Mouse (Mus musculus) erythroblast, embryonic 14.5 days (primary cell): Measurements from ENCODE around the gene Speer4d.
"Not testable (repeated sequence)": the region's sequence is repeated elsewhere in the genome, so short reads cannot be mapped to it uniquely, and the experiment has no call there.

ENCODE experiments used
- GATA1 ChIP-seq: IDR thresholded peaks from 2 replicates; pipeline ENCODE4 v1.6.1; 2012; ENCODE audit warnings: low read length, inconsistent platforms, mixed read lengths
- TAL1 ChIP-seq: IDR thresholded peaks from 3 replicates; pipeline ENCODE4 v1.6.1; 2012; ENCODE audit warnings: low read length, inconsistent platforms, mixed read lengths

DNA sequence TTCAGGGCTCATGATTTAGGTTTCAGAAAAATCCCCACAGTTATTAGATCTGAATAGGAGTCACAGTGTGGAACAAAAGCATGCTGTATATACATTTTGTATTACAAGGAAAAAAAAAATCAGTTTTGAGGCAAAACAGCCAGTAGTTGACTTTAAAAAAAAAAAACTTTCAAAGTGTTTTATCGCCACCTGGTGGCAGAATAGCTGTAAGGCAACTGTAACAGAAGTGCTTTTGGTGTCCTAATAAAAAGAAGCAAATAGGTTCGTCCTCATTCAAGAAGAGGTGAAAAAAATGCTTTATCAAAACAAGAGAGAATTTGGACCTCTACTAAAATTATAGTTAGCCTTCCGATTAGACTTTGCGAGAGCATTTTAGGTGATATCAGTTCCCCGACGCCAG is 30.6 kb upstream of the Speer4d start:
- TF ChIP-seq GATA1, TAL1: not testable (repeated sequence)
